Mouse (Mus musculus) CH12.LX (cell line): ENCODE measurements at regions not wholly inside any gene's neighbourhood (a gene's known extent, or its start where the extent isn't known, plus 50 kb on each side); places are given as distances from the start of the nearest gene placed in this dataset.

Source experiments
- DNase-seq: peaks from one replicate; pipeline ENCODE4 v3.0.0-alpha.2; 2013; ENCODE audit errors: extremely low read depth
- H3K27ac ChIP-seq: 2 replicates; pipeline ENCODE4 v1.5.1; 2012; ENCODE audit warnings: low read depth, mild to moderate bottlenecking, control low read depth, moderate library complexity; ENCODE audit not compliant: insufficient read depth
- H3K27me3 ChIP-seq: replicated peaks from 2 replicates; pipeline ENCODE3; 2012; ENCODE audit warnings: inconsistent platforms
- H3K36me3 ChIP-seq, 2 experiments: replicated peaks in 1 of 2; 2 replicates each; pipeline versions ENCODE3 to v1.6.1; 2012; ENCODE audit warnings: inconsistent platforms in 1 of 2, low read length in 1 of 2, mild to moderate bottlenecking in 1 of 2, mixed read lengths in 1 of 2, moderate library complexity in 1 of 2; ENCODE audit not compliant: control insufficient read depth in 1 of 2, insufficient read depth in 1 of 2
- H3K4me1 ChIP-seq, 2 experiments: 2 replicates each; pipeline ENCODE4 v1.6.1; 2012; ENCODE audit warnings: inconsistent platforms in 1 of 2, moderate library complexity in 1 of 2; ENCODE audit not compliant: insufficient read depth in 2 of 2, control insufficient read depth in 1 of 2
- H3K4me2 ChIP-seq: 2 replicates; pipeline ENCODE4 v1.6.1; 2012; ENCODE audit warnings: low read depth, mild to moderate bottlenecking, control low read depth; ENCODE audit not compliant: poor library complexity, insufficient read depth, severe bottlenecking
- H3K4me3 ChIP-seq, 3 experiments: fragments of 150-350 bp in 1 of 3; sonication (generic) in 1 of 3; replicated peaks in 1 of 3; 2 replicates each; pipeline versions ENCODE3 to v1.5.1; 2011 to 2012; ENCODE audit warnings: low read depth in 2 of 3, low read length in 2 of 3, mild to moderate bottlenecking in 2 of 3, moderate library complexity in 2 of 3, control low read depth in 1 of 3, improper control_type of control experiment in 1 of 3, inconsistent platforms in 1 of 3, mixed read lengths in 1 of 3; ENCODE audit not compliant: poor library complexity in 1 of 3
- H3K79me2 ChIP-seq: replicated peaks from 2 replicates; pipeline ENCODE4 v1.6.1; 2012; ENCODE audit warnings: mild to moderate bottlenecking, moderate library complexity; ENCODE audit not compliant: control insufficient read depth, poor library complexity, insufficient read depth, severe bottlenecking; ENCODE audit errors: extremely low read depth
- H3K9ac ChIP-seq: 2 replicates; pipeline ENCODE4 v1.6.1; 2012; ENCODE audit warnings: low read depth, mild to moderate bottlenecking, control low read depth, moderate library complexity; ENCODE audit not compliant: insufficient read depth
- H3K9me3 ChIP-seq: replicated peaks from 2 replicates; pipeline ENCODE3; 2012; ENCODE audit warnings: low read length, inconsistent platforms, mixed read lengths
- BHLHE40 ChIP-seq: IDR thresholded peaks from 2 replicates; pipeline ENCODE4 v1.6.1; 2011; ENCODE audit warnings: mild to moderate bottlenecking, low read depth, low read length, improper control_type of control experiment
- CHD1 ChIP-seq: IDR thresholded peaks from 2 replicates; pipeline ENCODE4 v1.6.1; 2012; ENCODE audit warnings: low read depth, low read length, improper control_type of control experiment, inconsistent platforms
- CHD2 ChIP-seq: IDR thresholded peaks from 2 replicates; pipeline ENCODE4 v1.6.1; 2011; ENCODE audit warnings: low read length, improper control_type of control experiment
- E2F4 ChIP-seq: IDR thresholded peaks from 2 replicates; pipeline ENCODE4 v1.6.1; 2011; ENCODE audit warnings: low read depth, low read length, improper control_type of control experiment; ENCODE audit not compliant: insufficient replicate concordance
- ELF1 ChIP-seq: IDR thresholded peaks from 2 replicates; pipeline ENCODE4 v1.6.1; 2014; ENCODE audit warnings: low read depth, mild to moderate bottlenecking, inconsistent platforms, low read length, improper control_type of control experiment
- EP300 ChIP-seq: IDR thresholded peaks from 2 replicates; pipeline ENCODE4 v1.6.1; 2011; ENCODE audit warnings: low read length, improper control_type of control experiment
- GABPA ChIP-seq: IDR thresholded peaks from 2 replicates; pipeline ENCODE4 v1.6.1; 2012; ENCODE audit warnings: low read depth, low read length, improper control_type of control experiment, inconsistent platforms; ENCODE audit not compliant: insufficient replicate concordance
- IRF4 ChIP-seq: IDR thresholded peaks from 2 replicates; pipeline ENCODE4 v1.6.1; 2014; ENCODE audit warnings: low read depth, mild to moderate bottlenecking, inconsistent platforms, low read length, improper control_type of control experiment
- JUND ChIP-seq: conservative IDR thresholded peaks from 2 replicates; pipeline ENCODE4 v1.6.1; 2011; ENCODE audit warnings: low read depth, low read length, improper control_type of control experiment
- KAT2A ChIP-seq: IDR thresholded peaks from 2 replicates; pipeline ENCODE4 v1.6.1; 2012; ENCODE audit warnings: low read length, improper control_type of control experiment, inconsistent platforms; ENCODE audit not compliant: insufficient replicate concordance
- MAFK ChIP-seq: IDR thresholded peaks from 2 replicates; pipeline ENCODE4 v1.6.1; 2011; ENCODE audit warnings: low read length, improper control_type of control experiment; ENCODE audit not compliant: insufficient replicate concordance
- MEF2A ChIP-seq: IDR thresholded peaks from 2 replicates; pipeline ENCODE4 v1.6.1; 2014; ENCODE audit warnings: low read depth, mild to moderate bottlenecking, inconsistent platforms, low read length, improper control_type of control experiment, borderline replicate concordance
- MYC ChIP-seq: IDR thresholded peaks from 2 replicates; pipeline ENCODE4 v1.6.1; 2011; ENCODE audit warnings: low read depth, mild to moderate bottlenecking, improper control_type of control experiment, low read length
- POLR2A ChIP-seq: IDR thresholded peaks from 2 replicates; pipeline ENCODE4 v1.6.1; 2011; ENCODE audit warnings: low read depth, mild to moderate bottlenecking, improper control_type of control experiment, low read length
- POLR2AphosphoS2 ChIP-seq: IDR thresholded peaks from 2 replicates; pipeline ENCODE4 v1.6.1; 2011; ENCODE audit warnings: low read depth, low read length, improper control_type of control experiment
- RCOR1 ChIP-seq: conservative IDR thresholded peaks from 2 replicates; pipeline ENCODE4 v1.6.1; 2012; ENCODE audit warnings: low read depth, mild to moderate bottlenecking, inconsistent platforms, low read length, improper control_type of control experiment
- SIN3A ChIP-seq: IDR thresholded peaks from 2 replicates; pipeline ENCODE4 v1.6.1; 2012; ENCODE audit warnings: low read length, improper control_type of control experiment, inconsistent platforms
- SMC3 ChIP-seq: IDR thresholded peaks from 2 replicates; pipeline ENCODE4 v1.6.1; 2011; ENCODE audit warnings: low read depth, low read length, improper control_type of control experiment
- TBP ChIP-seq: conservative IDR thresholded peaks from 2 replicates; pipeline ENCODE4 v1.6.1; 2011; ENCODE audit warnings: low read depth, low read length, improper control_type of control experiment
- ZKSCAN1 ChIP-seq: IDR thresholded peaks from 2 replicates; pipeline ENCODE4 v1.6.1; 2012; ENCODE audit warnings: low read depth, inconsistent platforms, low read length, improper control_type of control experiment, borderline replicate concordance
- ZMIZ1 ChIP-seq: IDR thresholded peaks from 2 replicates; pipeline ENCODE4 v1.6.1; 2012; ENCODE audit warnings: low read depth, mild to moderate bottlenecking, inconsistent platforms, low read length, improper control_type of control experiment
- dilution Hi-C: fragments of 300-500 bp; cut with MboI; formaldehyde crosslinking; loops from 2 replicates; pipeline ENCODE4 v1.14.3; 2020; ENCODE audit warnings: low sequenced_read_pairs; ENCODE audit not compliant: extremely low pct_unique_long_range_greater_than_20kb, extremely low pct_ligation_motif_present
- in situ Hi-C: fragments of 300-500 bp; cut with MboI; formaldehyde crosslinking; loops from 3 replicates; pipeline ENCODE4 v1.14.3; 2019; ENCODE audit warnings: low sequenced_read_pairs, low pct_ligation_motif_present, low pct_unique_long_range_greater_than_20kb, mixed read lengths

DNA sequence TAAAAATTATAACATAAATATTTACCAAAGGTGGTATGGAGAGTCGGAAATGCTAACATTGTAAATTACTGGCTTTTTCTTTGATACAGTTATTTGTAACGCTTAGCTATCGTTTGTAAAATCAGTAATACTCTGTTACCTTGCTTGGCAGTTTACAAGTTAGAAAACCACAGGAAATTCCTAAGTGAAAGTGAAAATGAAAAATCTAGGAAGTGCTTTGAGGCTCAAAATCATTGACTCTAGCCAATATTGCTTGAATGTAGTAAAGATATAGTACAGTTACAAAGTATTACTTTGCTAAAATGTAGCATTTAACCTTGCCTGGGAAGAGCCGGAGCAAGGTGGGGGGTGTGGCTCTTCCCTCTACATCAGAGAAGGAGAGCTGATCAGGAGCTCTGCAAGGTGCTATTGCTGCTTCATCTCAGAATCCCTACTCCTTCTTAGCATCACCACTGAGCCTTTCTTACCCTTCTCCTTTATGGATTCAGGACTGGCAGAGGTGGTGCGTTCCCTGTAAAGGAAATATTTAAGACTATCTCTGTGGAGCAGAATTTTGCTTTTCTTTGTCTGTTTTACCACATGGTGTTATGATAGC lies 58.5 kb upstream of the Gpc5 start:
- Histone ChIP-seq H3K27me3 (no peaks in the 10 kb centered on the region), H3K9ac (peak overlapping the region; percentile 82; the same call in 1 of the 2 replicates)

DNA sequence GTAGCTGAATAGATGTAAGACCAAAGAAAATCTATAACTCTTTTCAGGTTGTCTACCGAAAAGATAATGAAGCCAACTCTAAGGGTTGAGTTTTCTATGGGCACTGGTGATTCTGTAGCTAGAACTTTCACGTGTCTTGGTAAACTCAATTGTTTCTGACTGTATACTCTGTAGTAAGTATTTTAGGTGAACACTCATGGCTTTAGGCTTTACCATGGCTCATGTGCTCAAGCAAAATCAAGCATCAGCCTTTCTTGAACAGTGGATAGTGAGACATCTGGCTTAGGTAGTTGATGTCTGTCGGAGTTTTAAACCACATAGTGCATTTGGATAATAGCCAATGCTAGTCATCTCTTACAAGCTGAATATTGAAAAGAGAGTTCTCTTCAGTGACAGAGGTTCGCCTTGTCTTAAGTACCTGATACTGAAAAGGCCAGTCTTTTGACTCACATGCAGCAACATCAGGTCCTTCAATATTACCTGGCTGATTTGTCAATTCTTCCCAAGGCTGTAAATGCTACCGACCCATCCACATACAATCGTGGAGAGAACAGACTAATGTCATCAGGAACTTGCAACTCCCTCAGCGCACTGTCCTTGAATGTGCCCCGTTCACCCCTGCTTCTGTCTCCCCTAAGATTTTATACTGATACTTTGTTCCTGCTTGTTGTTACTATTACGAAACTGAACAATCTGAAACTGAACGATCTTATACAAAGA lies 57.1 kb upstream of the Gpc5 start:
- H3K4me1 ChIP-seq, result peaks cover 11 to 22% of the 10 kb centered on the region in 2 experiments; a peak in 3 of 4 replicates
- 0 out of 2 replicates have a peak, but pooled peaks have one; percentile 37 for TF ChIP-seq CHD2
- no peak for TF ChIP-seq ZKSCAN1
- TF ChIP-seq KAT2A, result no peak
- TF ChIP-seq TBP, result no peak
- TF ChIP-seq MEF2A, result peak; percentile 30; the same call in 1 of the 2 replicates
- TF ChIP-seq ZMIZ1, result peak; percentile 93
- peak; percentile 74 for TF ChIP-seq POLR2A
- TF ChIP-seq EP300, result 0 out of 2 replicates have a peak, but pooled peaks have one; percentile 11
- peak; percentile 29; the same call in 1 of the 2 replicates for TF ChIP-seq SMC3
- TF ChIP-seq SIN3A, result peak; percentile 73; the same call in 1 of the 2 replicates
- peak; percentile 82 for TF ChIP-seq RCOR1
- peak; percentile 74; the same call in 1 of the 2 replicates for TF ChIP-seq CHD1
- TF ChIP-seq MAFK, result 0 out of 2 replicates have a peak, but pooled peaks have one; percentile 4
- TF ChIP-seq E2F4, result 0 out of 2 replicates have a peak, but pooled peaks have one; percentile 17
- TF ChIP-seq BHLHE40, result 0 out of 2 replicates have a peak, but pooled peaks have one; percentile 13
- TF ChIP-seq MYC, result 0 out of 2 replicates have a peak, but pooled peaks have one; percentile 19
- no peak; the same call in 1 of the 2 replicates for TF ChIP-seq JUND
- TF ChIP-seq POLR2AphosphoS2, result peak; percentile 98
- no peak for TF ChIP-seq GABPA
- H3K27ac ChIP-seq, result peak overlapping the region; percentile 100
- H3K27me3 ChIP-seq, result no peaks in the 10 kb centered on the region
- peak overlapping the region; percentile 82; the same call in 1 of the 2 replicates for H3K9ac ChIP-seq
- H3K4me3 ChIP-seq, result peak overlapping the region; percentile 8 to 19 (median 15)
- in situ Hi-C loops, result no loop called here
- H3K79me2 ChIP-seq, result no peaks in the 10 kb centered on the region
- H3K4me2 ChIP-seq, result peak overlapping the region; percentile 56; the same call in 1 of the 2 replicates
- H3K9me3 ChIP-seq, result no peaks in the 10 kb centered on the region
- peak; percentile 29 for DNase-seq
- no peaks in the 10 kb centered on the region for H3K36me3 ChIP-seq
- dilution Hi-C loops, result no loop called here

More for the DNA sequence above, 58.5 kb upstream of the Gpc5 start:
- Histone ChIP-seq H3K36me3 (no peaks in the 10 kb centered on the region), H3K9me3 (no peaks in the 10 kb centered on the region), H3K27ac (peak overlapping the region; percentile 100), H3K4me2 (no peak overlapping the region), H3K4me1 (peaks cover 13 to 33% of the 10 kb centered on the region in 2 experiments; a peak in 3 of 4 replicates), H3K79me2 (no peaks in the 10 kb centered on the region), H3K4me3 (no peak overlapping the region)
- TF ChIP-seq IRF4 (peak; percentile 18; the same call in 1 of the 2 replicates), ELF1 (peak; percentile 11; the same call in 1 of the 2 replicates), MAFK (no peak)
- DNase-seq, result no peak
- in situ Hi-C loops, result no loop called here
- dilution Hi-C loops, result no loop called here
